28 mouse cellular contexts compared by ENCODE assay signal in genomic region chr14:73350029-73350428, GRCm38 (mm10). TPM values are rescaled to one million over a fixed set of nuclear protein-coding genes. Genes with fewer than 3 reads are reported as not detected.
DNase-seq lines count a peak whose midpoint lies in the region; ATAC-seq and TF ChIP-seq lines count a peak whose summit lies in the region.
"Had no signal": no experiment of that assay in that cellular context is flagged by ENCODE, and none has a peak within 500 bp of the region (broad histone marks: within the 10 kb centered on the region; RNA-seq: fewer than 3 reads in every experiment).

No protein-coding gene starts in this region.

- no peak for ATAC-seq in liver, postnatal 0 days
- no peak for ATAC-seq in liver, embryonic 11.5 days (replicated peaks; ENCODE audit: low FRiP score)
- peak; percentile 25 for ATAC-seq in activated CD4-positive, CD25-positive, alpha-beta regulatory T cell, adult 4 months
- no peak for ATAC-seq in frontal cortex, adult (ENCODE audit: low TSS enrichment)
- ATAC-seq: forebrain, postnatal 0 days; hindbrain, embryonic 16.5 days; intestine, embryonic 15.5 days; midbrain, embryonic 13.5 days had no signal

- TF ChIP-seq EP300 in liver, postnatal 0 days (IDR thresholded peaks at IDR 0.05; ENCODE audit: low read depth): no peak

- H3K4me3 ChIP-seq in liver, postnatal 0 days (ENCODE audit: low read depth, low read length): no peak overlapping the region
- no peak overlapping the region for H3K4me3 ChIP-seq in liver, embryonic 11.5 days (ENCODE audit: low read depth, low read length)
- H3K4me3 ChIP-seq: erythroblast, embryonic 14.5 days; heart, embryonic 10.5 days; heart, embryonic 15.5 days; intestine, embryonic 15.5 days; liver, embryonic 13.5 days; megakaryocyte, embryonic 14.5 days; midbrain, embryonic 13.5 days; neural tube, embryonic 15.5 days; stomach, embryonic 15.5 days had no signal

- H3K9me3 ChIP-seq in liver, postnatal 0 days (ENCODE audit: low read length): no peaks in the 10 kb centered on the region
- no peaks in the 10 kb centered on the region for H3K9me3 ChIP-seq in liver, embryonic 11.5 days (ENCODE audit: control insufficient read depth, low read length)
- H3K9me3 ChIP-seq: heart, embryonic 10.5 days; heart, embryonic 15.5 days; intestine, embryonic 15.5 days; liver, embryonic 13.5 days; megakaryocyte, embryonic 14.5 days; midbrain, embryonic 13.5 days; neural tube, embryonic 15.5 days; stomach, embryonic 15.5 days had no signal

- H3K9ac ChIP-seq in liver, postnatal 0 days (replicated peaks): no peak overlapping the region
- H3K9ac ChIP-seq in liver, embryonic 11.5 days (ENCODE audit: low read depth, low read length): no peak overlapping the region
- H3K9ac ChIP-seq: forebrain, postnatal 0 days; heart, embryonic 15.5 days; intestine, embryonic 15.5 days; liver, embryonic 13.5 days; lung, embryonic 14.5 days; midbrain, embryonic 13.5 days; neural tube, embryonic 15.5 days; stomach, embryonic 15.5 days had no signal

- no peak for TF ChIP-seq CTCF in liver, postnatal 0 days (IDR thresholded peaks at IDR 0.05; ENCODE audit: low read depth)

- H3K4me1 ChIP-seq in liver, postnatal 0 days (ENCODE audit: insufficient read depth): no peaks in the 10 kb centered on the region
- H3K4me1 ChIP-seq in liver, embryonic 11.5 days (replicated peaks; ENCODE audit: control insufficient read depth, insufficient read depth, low read length): no peaks in the 10 kb centered on the region
- H3K4me1 ChIP-seq: intestine, embryonic 15.5 days; midbrain, embryonic 13.5 days; neural tube, embryonic 15.5 days; stomach, embryonic 15.5 days had no signal

- H3K27me3 ChIP-seq in liver, postnatal 0 days (ENCODE audit: insufficient read depth, low read length): no peaks in the 10 kb centered on the region
- H3K27me3 ChIP-seq in liver, embryonic 11.5 days (replicated peaks; ENCODE audit: control insufficient read depth, insufficient read depth, low read length): no peaks in the 10 kb centered on the region
- H3K27me3 ChIP-seq: CH12.LX; heart, embryonic 15.5 days; intestine, embryonic 15.5 days; liver, embryonic 13.5 days; megakaryocyte, embryonic 14.5 days; midbrain, embryonic 13.5 days; neural tube, embryonic 15.5 days; stomach, embryonic 15.5 days had no signal

- H3K36me3 ChIP-seq in liver, postnatal 0 days (replicated peaks; ENCODE audit: insufficient read depth, low read length): peaks cover 6% of the 10 kb centered on the region; the same call in 1 of the 2 replicates
- no peaks in the 10 kb centered on the region for H3K36me3 ChIP-seq in liver, embryonic 11.5 days (ENCODE audit: control insufficient read depth, insufficient read depth, low read length)
- H3K36me3 ChIP-seq: heart, embryonic 15.5 days; intestine, embryonic 15.5 days had no signal

- no peak overlapping the region for H3K4me2 ChIP-seq in liver, postnatal 0 days (ENCODE audit: low read depth, low read length)
- no peak overlapping the region for H3K4me2 ChIP-seq in liver, embryonic 11.5 days
- H3K4me2 ChIP-seq: heart, embryonic 15.5 days; intestine, embryonic 15.5 days; liver, embryonic 13.5 days; lung, embryonic 14.5 days; midbrain, embryonic 13.5 days; neural tube, embryonic 15.5 days; stomach, embryonic 15.5 days had no signal

- peak; percentile 27 to 33 for DNase-seq in adrenal gland, postnatal 36 days
- DNase-seq in adrenal gland, adult 18-20 months (ENCODE audit: low spot score in 2 of 2): no peak
- no peak for DNase-seq in liver, postnatal 0 days
- no peak for DNase-seq in liver, embryonic 11.5 days (ENCODE audit: low spot score)
- peak; percentile 30 for DNase-seq in CD4-positive helper T cell, adult 2 months (ENCODE audit: low read depth, low spot score)
- DNase-seq: cerebellum, adult 2 months; cerebellum, postnatal 14 days; forebrain, postnatal 0 days; gastrocnemius, postnatal 10 days; kidney, adult 9 months; layer of hippocampus, postnatal 36 days; left cerebral cortex, postnatal 4 days; liver, embryonic 13.5 days; lung, embryonic 14.5 days; lung, postnatal 4 days; right cerebral cortex, postnatal 25 days had no signal

- 0 out of 2 replicates have a peak overlapping the region, but pooled peaks have one; percentile 44 for H3K27ac ChIP-seq in liver, postnatal 0 days (ENCODE audit: low read depth)
- no peak overlapping the region for H3K27ac ChIP-seq in liver, embryonic 11.5 days (ENCODE audit: low read depth, low read length)
- H3K27ac ChIP-seq: heart, embryonic 10.5 days; heart, embryonic 15.5 days; intestine, embryonic 15.5 days; liver, embryonic 13.5 days; midbrain, embryonic 13.5 days; neural tube, embryonic 15.5 days; stomach, embryonic 15.5 days had no signal

- 45% methylated on average over 1 of the region's 1 CpGs for WGBS in liver, postnatal 0 days (ENCODE audit: insufficient replicate concordance)
- 44% methylated on average over 1 of the region's 1 CpGs for WGBS in liver, embryonic 11.5 days

RNA-seq across cellular contexts. Expression of gene Rb1, which starts 24.4 kb away (rescaled TPM):
- total RNA-seq in adrenal gland, postnatal 36 days (2021): 10 to 100 TPM; 20.4 to 21.6 TPM
- 10 to 100 TPM; 19.0 to 31.7 TPM for total RNA-seq in adrenal gland, adult 18-20 months (2021)
- 15.5 and 23.6 TPM in 2 replicates for polyA plus RNA-seq in liver, postnatal 0 days (2015; fragmentation: Nextera tagmentation; extraction: Ambion mirVana)
- polyA plus RNA-seq in liver, embryonic 11.5 days (2014; fragmentation: Nextera tagmentation; extraction: Ambion mirVana): 22.3 and 25.1 TPM in 2 replicates
- 10 to 100 TPM; 12.1 to 92.0 TPM for polyA plus RNA-seq in activated CD4-positive, CD25-positive, alpha-beta regulatory T cell, adult 4 months (2017; shearing (Covaris generic))

RNA-seq across cellular contexts. Expression of gene Itm2b, which starts 35.1 kb away (rescaled TPM):
- 1,000 to 10,000 TPM in 1 of 2 experiments, 100 to 1,000 TPM in 1; 995 to 1,086 TPM for total RNA-seq in adrenal gland, postnatal 36 days (2021)
- 1,000 to 10,000 TPM; 1,124 to 1,128 TPM for total RNA-seq in adrenal gland, adult 18-20 months (2021)
- 961 and 1,004 TPM in 2 replicates for polyA plus RNA-seq in liver, postnatal 0 days (2015; fragmentation: Nextera tagmentation; extraction: Ambion mirVana)
- 516 and 518 TPM in 2 replicates for polyA plus RNA-seq in liver, embryonic 11.5 days (2014; fragmentation: Nextera tagmentation; extraction: Ambion mirVana)
- polyA plus RNA-seq in activated CD4-positive, CD25-positive, alpha-beta regulatory T cell, adult 4 months (2017; shearing (Covaris generic)): 1,000 to 10,000 TPM in 1 of 2 experiments, 100 to 1,000 TPM in 1; 963 to 1,015 TPM

Comparison
In these comparisons a context has a peak if more than half of its experiments do, and no peak if none do; other contexts are left out.
1. DNase-seq: peak in adrenal gland, postnatal 36 days (2 of 2) and CD4-positive helper T cell, adult 2 months (single experiment); none in adrenal gland, adult 18-20 months (0 of 2), liver, postnatal 0 days (single experiment) and liver, embryonic 11.5 days (single experiment).